Mouse (Mus musculus) kidney, embryonic 15.5 days (tissue): ENCODE results near the gene Hdac11. TPM values are rescaled to one million over a fixed set of nuclear protein-coding genes. Genes with fewer than 3 reads are reported as not detected.

Experiments
- ATAC-seq: fragments of 200-750 bp; cut with Nextera tagmentation; replicated peaks from 2 replicates; pipeline ENCODE4 v1.8.0; 2017; ENCODE audit warnings: moderate TSS enrichment; ENCODE audit not compliant: low FRiP score
- H3K27ac ChIP-seq: fragments of 300-500 bp; sonication (generic); 2 replicates; pipeline ENCODE4 v1.5.1; 2015; ENCODE audit warnings: mild to moderate bottlenecking, inconsistent platforms
- H3K27me3 ChIP-seq: fragments of 300-500 bp; sonication (generic); 2 replicates; pipeline ENCODE4 v1.6.1; 2015; ENCODE audit warnings: inconsistent platforms
- H3K36me3 ChIP-seq: fragments of 300-500 bp; sonication (generic); 2 replicates; pipeline ENCODE4 v1.6.1; 2015; ENCODE audit warnings: inconsistent platforms
- H3K4me1 ChIP-seq: fragments of 300-500 bp; sonication (generic); 2 replicates; pipeline ENCODE4 v1.6.1; 2015; ENCODE audit warnings: inconsistent platforms
- H3K4me2 ChIP-seq: fragments of 300-500 bp; sonication (generic); 2 replicates; pipeline ENCODE4 v1.6.1; 2015; ENCODE audit warnings: moderate library complexity, mild to moderate bottlenecking, inconsistent platforms
- H3K4me3 ChIP-seq: fragments of 300-500 bp; sonication (generic); replicated peaks from 2 replicates; pipeline ENCODE4 v1.5.1; 2015; ENCODE audit warnings: mild to moderate bottlenecking, inconsistent platforms
- H3K9ac ChIP-seq: fragments of 300-500 bp; sonication (generic); 2 replicates; pipeline ENCODE4 v1.6.1; 2015; ENCODE audit warnings: mild to moderate bottlenecking, inconsistent platforms
- H3K9me3 ChIP-seq: fragments of 300-500 bp; sonication (generic); replicated peaks from 2 replicates; pipeline ENCODE4 v1.6.1; 2016; ENCODE audit warnings: inconsistent platforms
- WGBS: fragments of 180-500 bp; shearing (Covaris S2); methylation state at CpG from one replicate; pipeline ENCODE4 v1.1.7; 2015; ENCODE audit warnings: mixed read lengths; 5-methylcytosine and 5-hydroxymethylcytosine counted together
- polyA plus RNA-seq: library from polyadenylated mRNA; unstranded; fragments of >200 nt; fragmentation: Nextera tagmentation; extraction: Ambion mirVana; gene quantifications from 2 replicates; pipeline ENCODE4 v1.2.1, GENCODE M21; 2015

Gene Hdac11
- polyA plus RNA-seq, 1 experiment from 2014 or later = 14.3 TPM

GRCm38 (mm10) chr6:91173221-91173880, 16.9 kb downstream of the Hdac11 start:
- H3K4me2 ChIP-seq = no peak overlapping the region
- H3K4me1 ChIP-seq = no peaks in the 10 kb centered on the region
- no peak overlapping the region for H3K9ac ChIP-seq
- no peak overlapping the region for H3K27ac ChIP-seq
- H3K4me3 ChIP-seq = no peak overlapping the region
- H3K9me3 ChIP-seq = no peaks in the 10 kb centered on the region
- ATAC-seq = peak; percentile 67
- 50% methylated on average over 7 of the region's 7 CpGs for WGBS
- peaks cover 44% of the 10 kb centered on the region for H3K36me3 ChIP-seq
- H3K27me3 ChIP-seq = no peaks in the 10 kb centered on the region

GRCm38 (mm10) chr6:91174211-91174610, 17.7 kb downstream of the Hdac11 start:
- Histone ChIP-seq H3K27ac (no peak overlapping the region), H3K27me3 (no peaks in the 10 kb centered on the region), H3K9ac (no peak overlapping the region), H3K36me3 (peaks cover 36% of the 10 kb centered on the region), H3K9me3 (no peaks in the 10 kb centered on the region), H3K4me1 (no peaks in the 10 kb centered on the region), H3K4me3 (no peak overlapping the region), H3K4me2 (no peak overlapping the region)
- 76% methylated on average over 3 of the region's 3 CpGs for WGBS
- ATAC-seq = 0 out of 2 replicates have a peak, but pooled peaks have one; percentile 12

- Histone ChIP-seq H3K9me3 (no peaks in the 10 kb centered on the region), H3K27me3 (no peaks in the 10 kb centered on the region), H3K36me3 (no peaks in the 10 kb centered on the region), H3K4me1 (no peaks in the 10 kb centered on the region), H3K27ac (no peak overlapping the region), H3K4me2 (no peak overlapping the region), H3K4me3 (no peak overlapping the region), H3K9ac (no peak overlapping the region)
- no peak for ATAC-seq
- 68% methylated on average over 9 of the region's 9 CpGs for WGBS
These were observed 24.3 kb downstream of the Hdac11 start for GRCm38 (mm10) chr6:91180767-91181171.

- 52% methylated on average over 2 of the region's 2 CpGs for WGBS
- ATAC-seq = no peak
- H3K4me2 ChIP-seq = no peak overlapping the region
These were observed 24.9 kb downstream of the Hdac11 start for GRCm38 (mm10) chr6:91181320-91181719.

GRCm38 (mm10) chr6:91182075-91182490, 25.6 kb downstream of the Hdac11 start:
- H3K4me2 ChIP-seq = no peak overlapping the region
- no peaks in the 10 kb centered on the region for H3K36me3 ChIP-seq
- no peak overlapping the region for H3K9ac ChIP-seq
- no peak overlapping the region for H3K27ac ChIP-seq
- H3K4me1 ChIP-seq = no peaks in the 10 kb centered on the region
- no peak overlapping the region for H3K4me3 ChIP-seq
- H3K9me3 ChIP-seq = no peaks in the 10 kb centered on the region
- WGBS = 70% methylated on average over 4 of the region's 4 CpGs
- ATAC-seq = no peak
- H3K27me3 ChIP-seq = no peaks in the 10 kb centered on the region

More at GRCm38 (mm10) chr6:91181320-91181719, 24.9 kb downstream of the Hdac11 start:
- Histone ChIP-seq H3K9ac (no peak overlapping the region), H3K4me3 (no peak overlapping the region), H3K27me3 (no peaks in the 10 kb centered on the region), H3K27ac (no peak overlapping the region), H3K4me1 (no peaks in the 10 kb centered on the region), H3K36me3 (no peaks in the 10 kb centered on the region), H3K9me3 (no peaks in the 10 kb centered on the region)

- Histone ChIP-seq H3K36me3 (no peaks in the 10 kb centered on the region), H3K4me2 (no peak overlapping the region), H3K9me3 (no peaks in the 10 kb centered on the region), H3K4me1 (no peaks in the 10 kb centered on the region), H3K27ac (no peak overlapping the region), H3K27me3 (no peaks in the 10 kb centered on the region), H3K9ac (no peak overlapping the region), H3K4me3 (no peak overlapping the region)
- no peak for ATAC-seq
- WGBS = 29% methylated on average over 1 of the region's 1 CpGs
These were observed 26.6 kb downstream of the Hdac11 start for GRCm38 (mm10) chr6:91183041-91183440.

GRCm38 (mm10) chr6:91183980-91184379, 27.5 kb downstream of the Hdac11 start:
- ATAC-seq = no peak
- Histone ChIP-seq H3K27me3 (no peaks in the 10 kb centered on the region), H3K9ac (no peak overlapping the region), H3K36me3 (no peaks in the 10 kb centered on the region), H3K9me3 (no peaks in the 10 kb centered on the region), H3K4me3 (no peak overlapping the region), H3K27ac (no peak overlapping the region), H3K4me2 (no peak overlapping the region), H3K4me1 (no peaks in the 10 kb centered on the region)
- WGBS = 46% methylated on average over 2 of the region's 2 CpGs

- 65% methylated on average over 3 of the region's 3 CpGs for WGBS
- no peak for ATAC-seq
- Histone ChIP-seq H3K4me1 (no peaks in the 10 kb centered on the region), H3K4me2 (no peak overlapping the region), H3K36me3 (no peaks in the 10 kb centered on the region), H3K27ac (no peak overlapping the region), H3K27me3 (no peaks in the 10 kb centered on the region), H3K9ac (no peak overlapping the region), H3K9me3 (no peaks in the 10 kb centered on the region), H3K4me3 (no peak overlapping the region)
These were observed 28.3 kb downstream of the Hdac11 start for GRCm38 (mm10) chr6:91184776-91185175.

GRCm38 (mm10) chr6:91185502-91185901, 29.0 kb downstream of the Hdac11 start:
- Histone ChIP-seq H3K27me3 (no peaks in the 10 kb centered on the region), H3K4me1 (no peaks in the 10 kb centered on the region), H3K9ac (no peak overlapping the region), H3K9me3 (no peaks in the 10 kb centered on the region), H3K27ac (no peak overlapping the region), H3K36me3 (no peaks in the 10 kb centered on the region), H3K4me3 (no peak overlapping the region), H3K4me2 (no peak overlapping the region)
- 85% methylated on average over 5 of the region's 5 CpGs for WGBS
- no peak for ATAC-seq

- Histone ChIP-seq H3K4me3 (no peak overlapping the region), H3K27ac (no peak overlapping the region), H3K27me3 (no peaks in the 10 kb centered on the region), H3K4me1 (no peaks in the 10 kb centered on the region), H3K9ac (no peak overlapping the region), H3K36me3 (no peaks in the 10 kb centered on the region), H3K9me3 (no peaks in the 10 kb centered on the region), H3K4me2 (no peak overlapping the region)
- no peak for ATAC-seq
- 52% methylated on average over 4 of the region's 4 CpGs for WGBS
These were observed 29.9 kb downstream of the Hdac11 start for GRCm38 (mm10) chr6:91186161-91186931.

GRCm38 (mm10) chr6:91186934-91187333, 30.5 kb downstream of the Hdac11 start:
- H3K27me3 ChIP-seq = no peaks in the 10 kb centered on the region
- no peaks in the 10 kb centered on the region for H3K36me3 ChIP-seq
- H3K4me1 ChIP-seq = no peaks in the 10 kb centered on the region
- 84% methylated on average over 6 of the region's 6 CpGs for WGBS
- no peak for ATAC-seq
- H3K27ac ChIP-seq = no peak overlapping the region
- H3K4me3 ChIP-seq = no peak overlapping the region
- no peak overlapping the region for H3K9ac ChIP-seq
- H3K4me2 ChIP-seq = no peak overlapping the region
- no peaks in the 10 kb centered on the region for H3K9me3 ChIP-seq

- H3K4me3 ChIP-seq = no peak overlapping the region
These were observed 31.4 kb downstream of the Hdac11 start for GRCm38 (mm10) chr6:91187871-91188270.

More at GRCm38 (mm10) chr6:91187871-91188270, 31.4 kb downstream of the Hdac11 start:
- Histone ChIP-seq H3K27ac (no peak overlapping the region), H3K27me3 (no peaks in the 10 kb centered on the region), H3K9ac (no peak overlapping the region), H3K36me3 (no peaks in the 10 kb centered on the region), H3K9me3 (no peaks in the 10 kb centered on the region), H3K4me1 (no peaks in the 10 kb centered on the region), H3K4me2 (no peak overlapping the region)
- WGBS = 71% methylated on average over 3 of the region's 3 CpGs
- no peak for ATAC-seq
